Mouse (Mus musculus) forelimb bud, embryonic 11.5 days (tissue): ENCODE results near the gene Iars2.
A peak's percentile ranks its signal among the peaks of the same experiment; 100 is the strongest.
"Not testable (repeated sequence)": the region's sequence is repeated elsewhere in the genome, so short reads cannot be mapped to it uniquely, and the experiment has no call there.

ENCODE experiments used
- DNase-seq: peaks from one replicate; pipeline ENCODE4 v3.0.0-alpha.2; 2012; ENCODE audit warnings: low read depth, low spot score

The Iars2 gene

GRCm38 (mm10) chr1:185331983-185332430 lies 2.8 kb upstream of the Iars2 start, which contains the start of gene Bpnt1:
TSS of gene Bpnt1 (plus strand) at chr1:185332149.
- peak; percentile 90 for DNase-seq

- DNase-seq = no peak
Observed at GRCm38 (mm10) chr1:185331364-185331763, 2.2 kb upstream of the Iars2 start.

- DNase-seq = no peak
Observed at GRCm38 (mm10) chr1:185329851-185330250, 655 bp upstream of the Iars2 start.

GRCm38 (mm10) chr1:185327754-185328345 lies 1.3 kb downstream of the Iars2 start:
- not testable (repeated sequence) for DNase-seq

GRCm38 (mm10) chr1:185315846-185316568 lies 13.2 kb downstream of the Iars2 start:
- DNase-seq = no peak

- no peak for DNase-seq
Observed at GRCm38 (mm10) chr1:185314546-185314945, 14.7 kb downstream of the Iars2 start.

GRCm38 (mm10) chr1:185311949-185312348 lies 17.2 kb downstream of the Iars2 start:
- DNase-seq = no peak

- no peak for DNase-seq
Observed at GRCm38 (mm10) chr1:185308908-185309307, 20.3 kb downstream of the Iars2 start.

GRCm38 (mm10) chr1:185308334-185308733 lies 20.9 kb downstream of the Iars2 start:
- no peak for DNase-seq

- no peak for DNase-seq
Observed at GRCm38 (mm10) chr1:185307645-185308044, 21.6 kb downstream of the Iars2 start.

GRCm38 (mm10) chr1:185306836-185307235 lies 22.4 kb downstream of the Iars2 start:
- DNase-seq = no peak

- no peak for DNase-seq
Observed at GRCm38 (mm10) chr1:185302816-185303215, 26.4 kb downstream of the Iars2 start.

GRCm38 (mm10) chr1:185298496-185298895 lies 30.7 kb downstream of the Iars2 start:
- DNase-seq = no peak

GRCm38 (mm10) chr1:185296850-185297249 lies 32.3 kb downstream of the Iars2 start:
- no peak for DNase-seq

- DNase-seq = no peak
Observed at GRCm38 (mm10) chr1:185292646-185293360, 36.4 kb downstream of the Iars2 start.

GRCm38 (mm10) chr1:185291336-185291735 lies 37.9 kb downstream of the Iars2 start:
- no peak for DNase-seq

GRCm38 (mm10) chr1:185289231-185289630 lies 40.0 kb downstream of the Iars2 start:
- no peak for DNase-seq

- no peak for DNase-seq
Observed at GRCm38 (mm10) chr1:185287066-185287465, 42.1 kb downstream of the Iars2 start.

- no peak for DNase-seq
Observed at GRCm38 (mm10) chr1:185285171-185285570, 44.0 kb downstream of the Iars2 start.

GRCm38 (mm10) chr1:185284740-185285139 lies 44.5 kb downstream of the Iars2 start:
- DNase-seq = no peak

GRCm38 (mm10) chr1:185283247-185283646 lies 45.9 kb downstream of the Iars2 start:
- no peak for DNase-seq

- no peak for DNase-seq
Observed at GRCm38 (mm10) chr1:185282846-185283245, 46.4 kb downstream of the Iars2 start.
